Mouse (Mus musculus): Measurements from ENCODE around the gene Vamp9.

The Vamp9 gene

DNA sequence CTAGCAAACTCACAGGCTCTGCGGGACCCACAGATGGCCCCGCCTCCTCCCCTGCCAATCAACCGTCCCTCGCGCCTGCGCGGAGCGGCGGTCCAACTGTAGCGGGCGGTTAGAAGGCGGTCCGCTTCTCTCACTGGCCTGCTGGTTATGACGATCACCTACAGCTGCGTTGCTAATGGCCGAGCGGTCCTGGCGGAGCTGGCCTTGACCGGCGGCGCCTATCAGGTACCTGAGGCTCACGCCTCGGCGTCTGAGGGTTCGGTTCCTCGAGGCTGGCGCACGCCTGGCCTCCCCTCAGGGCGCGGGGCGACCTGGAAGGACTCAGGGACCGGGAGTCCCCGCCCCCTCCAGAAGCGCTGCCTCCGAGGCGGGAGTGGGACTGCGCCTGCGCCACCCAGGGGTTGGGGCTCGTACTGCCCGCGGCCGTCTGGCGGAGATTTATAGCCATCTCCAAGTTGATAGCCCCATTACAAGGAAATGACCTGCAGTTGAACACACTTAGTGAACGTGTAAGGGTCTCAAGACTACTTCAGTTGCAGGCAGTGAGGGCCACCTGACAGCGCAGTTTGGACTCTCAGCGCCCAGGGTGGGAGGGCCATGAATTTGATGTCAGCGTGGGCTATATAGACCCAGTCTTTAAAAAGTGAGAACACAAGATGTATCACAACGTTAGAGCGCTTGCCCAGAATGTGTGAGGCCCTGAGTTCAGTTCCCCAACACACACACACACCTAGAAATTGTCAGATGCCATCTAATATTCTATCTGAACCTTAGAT lies at the start of gene Vamp9:
Gene Vamp9 (plus strand): TSS at position 74 of the 776 bp plus-strand sequence.
- DNase-seq (ENCODE audit: low read depth, low spot score) = peak; percentile 78

DNA sequence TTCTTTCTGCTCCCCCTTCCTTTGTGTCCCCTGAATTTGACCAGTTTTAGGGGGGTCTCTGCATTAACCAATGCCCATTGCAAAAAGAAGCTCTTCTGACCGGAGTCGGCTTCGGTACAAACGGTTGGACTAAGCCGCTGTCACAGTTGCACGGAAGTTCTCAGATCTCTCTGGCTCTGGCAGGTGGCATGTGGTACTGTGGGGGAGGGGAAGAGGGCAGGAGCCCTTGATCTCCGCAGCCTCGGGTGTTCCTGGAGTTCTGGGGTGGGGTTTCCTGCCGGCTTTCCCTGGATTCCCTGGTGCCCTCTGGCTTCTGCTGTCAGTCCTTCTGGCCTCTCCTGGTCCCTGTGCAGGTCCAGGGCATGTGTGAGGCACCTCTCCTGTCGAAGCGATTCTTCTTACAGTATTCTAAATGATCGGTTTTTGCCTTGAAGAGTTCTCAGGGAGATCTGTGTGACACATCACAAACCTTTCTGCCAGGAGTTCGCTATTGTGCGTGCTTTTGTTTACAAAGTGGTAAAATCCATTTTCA lies 48.9 kb upstream of the Vamp9 start:
- DNase-seq (ENCODE audit: low read depth, low spot score) = no peak

DNA sequence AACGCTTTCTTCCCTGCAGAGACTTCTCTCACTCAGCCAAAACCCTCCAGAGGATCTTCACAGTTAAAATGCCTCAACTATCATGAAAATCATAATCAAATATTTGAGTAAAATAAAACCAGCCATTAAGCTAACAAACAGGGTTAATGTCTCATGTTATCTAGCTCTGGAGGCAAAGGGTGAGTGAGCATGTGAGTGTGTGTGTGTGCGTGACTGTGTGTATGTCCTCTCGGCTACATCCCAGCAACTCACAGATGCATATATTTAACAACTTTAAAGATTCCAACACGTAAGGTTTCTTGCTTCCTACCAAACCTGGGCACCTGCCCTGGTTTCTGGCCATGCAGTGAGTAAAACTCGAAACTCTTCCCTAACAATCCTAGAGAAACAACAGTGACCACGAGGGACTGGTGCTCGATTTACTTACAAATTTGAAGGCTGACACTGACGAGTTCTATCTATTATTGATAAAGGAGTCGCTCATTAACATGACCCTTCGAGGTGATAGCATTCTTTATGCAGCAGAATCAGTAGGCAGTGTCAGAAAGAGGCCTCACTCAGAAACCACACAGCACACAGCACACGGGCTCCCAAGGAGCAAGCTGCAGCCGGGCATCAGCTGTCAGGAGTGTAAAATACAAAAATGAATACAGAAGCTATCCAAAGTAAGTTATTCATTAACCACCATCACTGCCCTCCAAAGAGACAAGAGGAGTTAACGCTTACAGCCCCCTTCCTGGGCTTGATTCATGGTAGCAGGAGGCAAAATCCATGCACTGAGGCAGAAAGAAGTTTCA lies 46.2 kb upstream of the Vamp9 start:
- DNase-seq (ENCODE audit: low read depth, low spot score) = no peak

DNA sequence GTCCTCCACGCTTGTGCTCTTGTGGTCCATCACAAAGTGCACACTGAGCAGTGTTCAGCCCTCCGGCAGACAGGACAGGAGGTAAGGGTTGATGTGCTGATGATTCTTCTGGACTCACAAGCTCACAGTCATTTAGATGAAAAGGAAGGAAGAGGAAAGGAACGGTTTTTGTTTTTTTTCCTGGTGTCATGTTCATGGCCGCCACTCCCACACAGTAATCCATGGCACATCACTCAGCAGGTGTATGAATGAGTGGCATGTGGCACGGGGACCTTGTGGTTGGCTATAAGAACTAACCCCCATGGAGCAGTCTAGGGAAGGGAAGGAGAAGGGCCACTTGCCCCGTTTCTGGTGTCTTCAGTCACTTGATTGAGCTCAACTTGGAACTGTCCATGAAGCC lies 44.2 kb upstream of the Vamp9 start:
- no peak for DNase-seq (ENCODE audit: low read depth, low spot score)

DNA sequence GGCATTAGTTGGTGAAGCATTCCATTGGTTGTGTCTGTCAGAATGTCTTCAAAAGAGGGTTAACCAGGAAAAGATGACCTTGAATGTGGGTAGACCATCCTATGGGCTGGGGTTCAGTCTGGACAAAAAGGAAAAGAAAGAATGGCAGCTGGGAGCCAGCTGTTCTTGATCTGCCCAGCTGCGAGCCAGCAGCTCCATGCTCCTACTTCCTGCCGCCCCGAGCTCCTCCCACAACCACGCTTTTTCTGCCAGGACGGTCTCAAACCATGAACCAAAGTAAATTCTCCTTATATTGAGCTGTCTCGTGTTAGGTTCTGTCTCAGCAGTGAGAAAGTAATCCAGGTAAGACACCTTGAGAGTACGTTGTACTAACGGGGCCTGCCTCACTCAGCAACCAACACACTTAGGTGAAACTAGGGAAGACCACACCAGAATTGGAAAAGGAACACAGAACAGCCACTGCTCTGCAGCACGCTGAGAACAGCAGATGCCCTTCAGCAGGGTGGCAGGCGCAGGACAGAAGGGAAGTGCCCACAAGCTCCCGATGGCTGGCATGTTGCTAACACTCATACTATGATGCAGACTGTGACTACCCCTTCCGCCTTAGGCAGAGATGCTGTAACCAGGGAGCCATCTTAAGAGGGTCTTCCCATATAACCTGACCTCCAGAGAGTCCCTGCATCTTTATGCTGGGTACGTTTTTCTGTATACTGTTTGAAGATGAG lies 42.2 kb upstream of the Vamp9 start:
- DNase-seq (ENCODE audit: low read depth, low spot score) = no peak

DNA sequence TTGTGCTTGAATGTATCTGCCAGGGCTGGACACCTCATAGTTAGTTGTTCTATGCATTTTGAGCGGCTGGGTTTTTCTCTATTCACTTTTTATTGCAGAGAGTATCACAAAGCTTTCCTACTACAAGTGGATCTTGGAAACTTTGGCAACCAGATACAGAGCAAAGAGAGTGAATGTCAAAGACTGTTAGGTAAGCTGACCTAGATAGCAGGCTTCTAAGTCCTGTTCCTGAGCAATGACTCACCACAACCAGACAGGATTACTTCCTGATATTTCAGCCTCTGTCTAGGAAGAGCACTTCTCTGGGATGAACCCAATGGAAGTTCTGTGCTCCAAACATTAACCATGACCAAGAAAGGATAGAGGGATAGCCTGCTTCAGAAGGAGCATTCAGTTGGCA lies 40.3 kb upstream of the Vamp9 start:
- DNase-seq (ENCODE audit: low read depth, low spot score) = no peak

DNA sequence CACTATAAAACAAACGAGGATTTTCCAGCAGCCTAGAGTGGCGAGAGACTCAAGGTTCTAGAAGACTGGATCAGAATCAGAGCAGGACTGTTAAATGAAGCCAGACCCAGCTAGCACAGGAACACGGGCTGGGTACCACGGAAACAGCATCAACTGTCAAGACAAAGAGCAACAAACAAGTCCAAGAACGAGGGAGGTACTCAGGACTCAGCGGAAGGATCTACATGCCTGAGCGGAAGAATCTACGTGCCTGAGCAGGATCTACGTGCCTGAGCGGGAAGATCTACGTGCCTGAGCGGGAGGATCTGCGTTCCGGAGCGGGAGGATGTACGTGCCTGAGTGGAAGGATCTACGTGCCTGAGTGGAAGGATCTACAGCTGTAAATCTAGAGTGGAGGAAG lies 37.8 kb upstream of the Vamp9 start:
- no peak for DNase-seq (ENCODE audit: low read depth, low spot score)

DNA sequence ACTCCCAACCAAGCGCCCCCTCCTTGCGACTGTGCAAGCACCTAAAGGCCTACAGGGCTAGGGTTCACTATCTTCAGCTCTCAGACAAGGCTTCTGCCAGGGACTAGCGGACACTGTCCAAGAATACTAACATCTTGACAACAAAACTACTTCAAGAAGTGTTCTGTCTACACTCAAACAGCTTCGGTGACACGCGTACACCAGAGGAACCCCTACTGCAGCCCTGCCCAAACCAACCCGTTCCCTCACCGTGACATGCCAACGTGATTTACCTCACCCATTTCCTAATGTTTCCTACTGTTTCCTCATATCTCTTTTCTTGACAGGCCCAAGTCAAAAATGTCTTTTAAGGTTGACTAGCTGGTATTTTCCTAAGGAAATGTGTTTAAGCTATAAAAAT lies 37.1 kb upstream of the Vamp9 start:
- DNase-seq (ENCODE audit: low read depth, low spot score) = no peak

DNA sequence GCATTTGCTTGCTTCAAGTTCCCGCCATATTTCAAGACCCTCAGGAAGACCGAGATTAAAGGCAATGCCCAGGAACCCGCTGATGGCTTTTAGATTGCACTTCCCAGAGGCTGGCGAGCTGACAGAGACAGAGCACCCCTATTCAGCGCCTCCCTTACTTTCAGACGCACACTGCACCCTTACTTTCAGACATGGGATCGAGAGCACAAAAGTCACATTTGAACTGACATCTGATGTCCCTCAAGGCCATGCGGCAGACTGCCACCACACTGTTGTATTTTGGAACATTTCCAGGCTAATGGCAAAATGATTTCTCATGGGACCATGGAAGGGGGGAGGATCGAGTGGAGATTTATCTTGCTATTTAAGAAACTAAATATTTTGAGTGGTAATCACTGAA lies 28.5 kb upstream of the Vamp9 start:
- DNase-seq (ENCODE audit: low read depth, low spot score) = no peak

DNA sequence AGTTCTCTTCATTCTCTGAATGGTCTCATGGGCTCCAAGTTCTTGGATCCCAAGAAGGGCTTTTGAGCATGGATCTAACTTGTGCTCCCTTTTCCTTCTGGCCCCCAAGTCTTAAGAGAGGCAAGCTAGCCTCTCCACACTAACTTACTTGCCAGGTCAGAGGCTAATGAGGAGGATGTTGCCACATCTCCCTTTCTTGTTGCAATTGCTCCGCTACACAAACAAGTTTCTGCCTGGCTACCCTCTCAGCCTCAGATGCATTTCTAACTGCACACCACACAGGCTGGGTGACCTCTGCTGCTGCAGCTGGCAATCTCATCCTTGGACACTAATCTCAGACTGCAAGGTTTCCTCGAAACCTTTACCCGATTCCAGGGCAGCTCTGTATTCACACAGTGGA lies 23.6 kb upstream of the Vamp9 start:
- DNase-seq (ENCODE audit: low read depth, low spot score) = no peak

DNA sequence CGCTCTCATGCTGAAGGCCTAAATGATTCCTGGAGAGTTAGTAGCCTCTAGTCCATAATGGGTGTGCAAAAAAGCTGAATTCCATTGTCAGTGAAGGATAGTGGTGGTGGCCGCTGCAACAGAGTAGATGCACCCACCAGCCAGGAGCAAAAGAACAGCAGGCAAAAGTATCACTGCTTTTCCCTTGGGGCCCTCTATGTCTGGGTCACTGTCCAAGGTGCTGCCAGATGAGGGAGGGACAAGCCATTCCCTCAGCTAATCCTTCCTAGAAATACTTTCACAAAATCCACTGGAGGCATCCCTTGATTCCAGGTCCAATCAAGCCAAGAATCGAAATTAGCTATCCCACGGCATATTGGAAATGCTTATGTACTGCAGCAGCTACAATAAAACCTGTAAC lies 22.0 kb upstream of the Vamp9 start:
- DNase-seq (ENCODE audit: low read depth, low spot score) = no peak

DNA sequence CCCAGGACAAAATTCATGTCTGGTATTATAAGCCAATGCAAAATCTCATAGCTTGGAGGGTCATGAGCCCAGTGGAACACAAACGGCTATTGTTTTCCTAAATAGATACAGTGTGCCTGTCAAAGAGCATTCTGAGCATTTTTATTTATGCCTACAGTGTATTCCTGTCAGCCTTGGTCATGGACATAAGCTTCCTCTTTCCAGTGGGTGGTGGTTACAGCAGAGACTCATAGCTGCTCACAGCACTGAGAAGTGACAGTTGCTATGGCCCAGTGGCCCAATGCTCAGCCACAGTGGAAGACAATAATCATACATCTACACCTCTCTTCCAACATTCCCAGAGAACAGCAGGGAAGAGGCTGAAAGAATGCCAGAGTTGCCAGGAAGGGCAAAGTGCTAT lies 18.9 kb upstream of the Vamp9 start:
- no peak for DNase-seq (ENCODE audit: low read depth, low spot score)

DNA sequence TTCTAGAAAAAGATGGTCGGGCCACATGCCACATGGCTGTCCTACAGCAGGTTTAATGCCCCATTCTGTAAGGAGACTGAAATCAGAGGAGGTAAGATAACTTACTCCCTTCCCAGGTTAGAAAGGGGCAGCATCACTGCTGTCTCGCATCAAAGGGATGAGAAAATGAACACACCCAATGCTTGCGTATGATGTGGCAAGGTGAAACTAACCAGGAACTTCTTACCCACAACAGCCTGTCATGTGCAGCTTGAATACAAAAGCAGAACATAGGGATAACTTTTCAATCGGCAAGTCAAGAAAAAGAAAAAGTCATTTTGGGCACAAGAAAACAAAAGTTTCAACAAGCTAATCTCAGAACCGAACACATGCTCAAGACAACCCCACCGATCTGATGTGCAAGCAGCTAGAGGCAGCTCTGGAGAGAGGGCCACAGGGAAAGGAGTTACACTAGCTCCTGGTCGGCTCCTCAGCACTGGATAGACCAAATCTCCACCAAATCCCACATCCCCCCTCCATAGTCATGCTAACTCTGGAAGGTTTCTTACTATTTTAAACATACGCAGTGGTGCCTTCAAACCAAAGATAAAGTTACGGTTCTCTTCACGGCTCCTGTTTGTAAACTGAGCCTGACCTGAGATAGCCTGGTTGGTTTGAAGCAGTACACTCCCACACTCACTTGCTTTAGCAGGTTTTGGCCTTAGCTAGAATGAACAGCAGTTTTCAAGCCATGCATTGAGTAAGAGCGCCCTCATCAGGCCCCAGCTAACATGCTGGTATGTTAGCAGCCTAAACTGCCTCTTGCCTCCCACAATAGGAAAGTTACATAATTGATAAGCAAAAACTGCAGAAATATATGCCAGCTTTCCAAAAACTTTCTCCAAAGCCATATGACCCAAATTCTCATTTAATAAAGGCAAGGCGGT lies 14.3 kb upstream of the Vamp9 start:
- peak; percentile 62 for DNase-seq (ENCODE audit: low read depth, low spot score)

DNA sequence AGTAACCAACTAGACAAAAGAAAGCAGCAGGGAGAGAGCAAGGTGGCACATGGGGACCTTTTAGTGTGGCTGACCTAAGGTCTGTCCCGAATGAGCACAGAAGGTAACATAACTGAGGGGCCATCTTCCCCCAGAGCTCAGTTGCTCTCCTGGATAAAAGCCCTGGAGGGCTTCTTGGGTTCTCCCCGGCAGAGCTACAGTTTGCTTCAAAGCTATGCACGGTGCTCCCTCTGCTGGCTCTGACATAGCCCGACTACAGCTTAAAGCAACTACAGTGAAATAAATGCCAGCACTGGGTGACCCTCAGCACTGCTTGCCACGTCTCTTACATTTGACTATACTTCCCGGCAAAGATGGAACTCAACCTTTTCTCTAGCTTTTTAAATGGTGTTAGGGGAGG lies 6.0 kb upstream of the Vamp9 start:
- DNase-seq (ENCODE audit: low read depth, low spot score) = peak; percentile 58

DNA sequence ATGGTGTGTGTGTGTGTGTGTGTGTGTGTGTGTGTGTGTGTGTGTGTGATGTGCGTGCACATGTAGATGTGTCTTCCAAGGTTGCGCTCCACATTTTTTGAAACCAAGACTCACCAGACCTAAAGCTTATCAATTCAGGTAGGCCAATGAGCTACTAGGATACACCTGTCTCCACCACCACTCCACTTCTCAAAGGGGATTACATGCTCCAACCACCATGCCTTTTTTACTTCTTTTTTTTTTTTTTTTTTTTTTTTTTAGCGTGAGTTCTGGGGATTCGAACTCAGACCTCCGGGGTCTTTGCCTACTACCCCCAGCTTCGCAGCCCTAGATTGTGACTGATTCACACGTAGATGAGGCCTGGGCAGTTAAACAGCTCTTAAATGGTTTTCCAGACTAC lies 323 bp upstream of the Vamp9 start:
- no peak for DNase-seq (ENCODE audit: low read depth, low spot score)

DNA sequence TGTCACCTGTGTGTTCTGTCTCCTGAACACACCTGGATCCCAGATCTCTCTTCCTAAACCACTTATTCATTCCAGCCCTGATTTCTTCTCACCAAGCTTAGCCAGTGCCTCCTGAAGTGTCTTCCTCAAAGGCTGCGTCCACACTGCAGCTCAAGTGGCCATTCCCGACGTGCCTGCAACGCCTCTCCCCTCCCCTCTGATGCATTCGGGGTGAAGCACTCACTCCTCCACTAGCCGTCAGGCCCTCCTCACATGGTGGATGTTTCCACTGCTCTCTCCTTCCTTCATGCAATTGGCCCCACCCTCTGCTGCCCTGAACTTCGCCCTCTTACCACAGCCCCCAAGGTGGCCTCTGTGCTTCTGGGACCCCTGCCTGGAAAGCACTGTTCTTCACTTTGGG lies 9.4 kb downstream of the Vamp9 start:
- DNase-seq (ENCODE audit: low read depth, low spot score) = no peak

DNA sequence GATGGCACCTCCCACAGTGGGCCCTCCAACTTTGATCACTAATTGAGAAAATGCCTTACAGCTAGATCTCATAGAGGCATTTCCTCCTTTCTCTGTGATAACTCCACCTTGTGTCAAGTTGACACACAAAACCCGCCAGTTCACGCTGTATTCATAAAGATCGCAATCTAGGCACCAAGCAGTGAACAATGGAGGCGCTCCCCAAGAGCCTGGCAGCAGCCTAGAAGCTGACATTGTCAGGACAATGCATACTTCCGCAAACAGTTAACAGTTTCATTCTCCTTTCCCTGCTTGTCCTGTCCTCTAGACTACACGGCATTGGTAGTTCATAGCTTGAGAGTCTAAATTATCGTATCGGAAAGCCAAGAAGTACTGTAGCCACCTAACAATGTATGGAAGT lies 16.0 kb downstream of the Vamp9 start:
- no peak for DNase-seq (ENCODE audit: low read depth, low spot score)

DNA sequence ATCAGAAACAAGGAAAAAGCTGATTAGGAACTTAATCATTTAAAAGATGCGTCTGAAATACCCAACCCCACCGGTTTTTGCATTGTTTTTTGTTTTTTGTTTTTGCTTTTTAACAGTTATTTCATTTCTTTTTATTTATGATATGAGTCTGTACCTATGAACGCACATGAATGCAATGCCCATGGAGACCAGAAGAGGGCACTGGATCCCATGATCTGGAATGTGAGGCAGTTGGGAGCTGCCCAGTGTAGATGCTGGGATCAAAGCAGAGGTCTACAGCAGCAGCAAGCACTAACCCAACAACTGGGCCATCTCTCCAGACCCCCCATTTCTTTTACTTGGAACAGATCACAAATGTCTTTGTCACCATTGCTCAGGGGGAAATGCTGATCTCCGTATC lies 21.9 kb downstream of the Vamp9 start:
- no peak for DNase-seq (ENCODE audit: low read depth, low spot score)

DNA sequence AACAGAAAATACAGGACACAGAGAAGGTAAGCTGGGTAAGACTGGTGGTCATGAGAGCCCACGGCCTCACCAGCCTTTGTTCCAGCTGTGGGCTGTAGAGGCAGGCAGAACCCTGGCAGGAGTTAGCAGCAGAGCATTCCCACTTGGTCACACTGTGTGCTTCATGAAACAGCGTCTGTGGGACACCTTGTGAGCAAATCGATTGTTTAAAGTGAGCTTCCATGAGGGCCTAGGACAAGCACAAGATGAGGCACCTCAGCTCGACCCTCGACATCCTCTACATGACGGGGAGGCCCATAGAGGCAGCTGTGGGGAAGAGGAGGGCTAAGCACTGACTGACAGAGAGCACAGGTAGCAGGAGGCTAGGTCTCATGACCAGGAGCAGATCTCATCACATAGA lies 25.9 kb downstream of the Vamp9 start:
- DNase-seq (ENCODE audit: low read depth, low spot score) = no peak

DNA sequence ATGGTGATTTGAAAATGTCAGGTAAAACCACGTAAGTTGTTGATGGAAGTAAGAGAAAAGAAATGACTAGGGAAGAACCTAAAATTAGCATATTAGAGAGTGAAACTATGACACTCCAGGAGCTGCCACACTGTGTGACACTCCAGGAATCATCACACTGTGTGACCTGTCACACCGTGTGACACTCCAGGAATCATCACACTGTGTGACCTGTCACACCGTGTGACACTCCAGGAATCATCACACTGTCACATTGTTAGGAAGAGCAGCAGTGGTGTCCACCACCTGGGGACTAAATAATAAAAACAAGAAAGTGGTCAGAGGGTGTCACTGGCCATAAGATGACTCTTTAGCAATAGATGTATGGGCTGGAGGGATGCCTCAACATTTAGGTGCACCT lies 33.4 kb downstream of the Vamp9 start:
- no peak for DNase-seq (ENCODE audit: low read depth, low spot score)

DNA sequence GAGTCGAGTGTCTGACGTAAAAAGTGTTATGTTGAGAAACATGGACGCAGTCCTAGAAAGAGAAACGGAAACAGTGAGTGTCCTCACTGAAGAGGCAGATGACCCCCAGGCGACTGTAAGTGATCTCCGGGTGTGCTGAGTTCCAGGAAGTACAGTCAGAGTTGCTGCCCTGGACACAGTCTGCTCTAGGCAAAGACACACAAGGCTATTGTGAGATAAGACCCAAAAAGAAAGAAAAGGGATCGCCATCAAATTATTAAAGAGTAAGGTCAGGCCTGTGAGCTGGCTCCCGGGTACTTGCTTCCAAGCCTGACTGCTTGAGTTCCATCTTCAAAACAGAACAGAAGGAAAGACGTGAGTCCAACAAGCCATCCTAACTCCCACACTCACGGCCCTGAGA lies 35.2 kb downstream of the Vamp9 start:
- no peak for DNase-seq (ENCODE audit: low read depth, low spot score)
